In the genomic region with DNA sequence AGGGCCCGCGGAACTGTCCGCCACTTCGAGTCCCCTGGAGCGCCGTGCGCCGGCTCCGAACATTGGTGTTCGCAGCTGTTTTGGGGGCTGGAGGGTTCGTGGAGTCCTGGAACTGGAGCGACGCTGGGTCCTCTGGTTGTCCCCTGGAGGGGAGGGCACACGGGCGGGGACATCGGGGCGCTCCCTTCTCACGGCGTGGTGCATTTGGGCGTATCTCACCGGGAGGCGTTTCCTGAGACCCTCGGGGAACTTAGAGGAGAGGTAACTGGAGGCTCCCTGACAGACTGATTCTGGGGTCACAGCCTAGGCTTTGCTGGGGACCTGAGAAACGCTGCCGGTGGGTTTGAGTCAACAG, we compare ENCODE assay signal across 8 mouse cellular contexts. TPM values are rescaled to one million over a fixed set of nuclear protein-coding genes. Genes with fewer than 3 reads are reported as not detected.
DNase-seq lines count a peak whose midpoint lies in the region; ATAC-seq and TF ChIP-seq lines count a peak whose summit lies in the region.

No protein-coding gene starts in this region.

- TF ChIP-seq EP300 in MEL (IDR thresholded peaks at IDR 0.05; ENCODE audit: low read depth in 1 of 2, low read length in 2 of 2): no peak

- H3K4me1 ChIP-seq in heart, embryonic 15.5 days (replicated peaks): peaks cover 20% of the 10 kb centered on the region
- H3K4me1 ChIP-seq in MEL (ENCODE audit: control insufficient read depth in 1 of 2, insufficient read depth in 2 of 2, low read length in 2 of 2): peaks cover 0 to under 1% of the 10 kb centered on the region in 2 experiments; a peak in 1 of 4 replicates
- peaks cover 14% of the 10 kb centered on the region for H3K4me1 ChIP-seq in hindbrain, embryonic 12.5 days
- peaks cover 16% of the 10 kb centered on the region for H3K4me1 ChIP-seq in midbrain, embryonic 12.5 days

- WGBS in heart, embryonic 15.5 days: under 1% methylated on average over 25 of the region's 25 CpGs
- WGBS in hindbrain, embryonic 12.5 days: under 1% methylated on average over 25 of the region's 25 CpGs
- WGBS in midbrain, embryonic 12.5 days: 2% methylated on average over 25 of the region's 25 CpGs

- TF ChIP-seq RAD21 in MEL (IDR thresholded peaks at IDR 0.05; ENCODE audit: low read depth, low read length): no peak

- H3K9me3 ChIP-seq in heart, embryonic 15.5 days (replicated peaks): no peaks in the 10 kb centered on the region
- H3K9me3 ChIP-seq in MEL (replicated peaks; ENCODE audit: insufficient read depth, low read length): no peaks in the 10 kb centered on the region
- H3K9me3 ChIP-seq in hindbrain, embryonic 12.5 days (replicated peaks): no peaks in the 10 kb centered on the region
- no peaks in the 10 kb centered on the region for H3K9me3 ChIP-seq in midbrain, embryonic 12.5 days

- H3K9ac ChIP-seq in heart, embryonic 15.5 days: peak overlapping the region; percentile 80
- H3K9ac ChIP-seq in MEL (ENCODE audit: control insufficient read depth, low read depth, low read length, poor library complexity, severe bottlenecking): peak overlapping the region; percentile 67
- peak overlapping the region; percentile 63 for H3K9ac ChIP-seq in hindbrain, embryonic 12.5 days
- 0 out of 2 replicates have a peak overlapping the region, but pooled peaks have one; percentile 46 for H3K9ac ChIP-seq in midbrain, embryonic 12.5 days (replicated peaks)

- TF ChIP-seq POLR2A in MEL (IDR thresholded peaks at IDR 0.05; ENCODE audit: control insufficient read depth in 1 of 2, insufficient read depth in 1 of 2, low read depth in 1 of 2, low read length in 2 of 2, poor library complexity in 1 of 2): no peak

- H3K4me2 ChIP-seq in heart, embryonic 15.5 days: peak overlapping the region; percentile 95
- H3K4me2 ChIP-seq in hindbrain, embryonic 12.5 days (replicated peaks): peak overlapping the region; percentile 82
- H3K4me2 ChIP-seq in midbrain, embryonic 12.5 days (replicated peaks): peak overlapping the region; percentile 91

- ATAC-seq in heart, embryonic 15.5 days (replicated peaks; ENCODE audit: insufficient number of reproducible peaks, insufficient read depth, low FRiP score, low read depth): peak; percentile 11; the same call in 1 of the 2 replicates
- ATAC-seq in hindbrain, embryonic 12.5 days (ENCODE audit: low FRiP score): no peak
- no peak for ATAC-seq in midbrain, embryonic 12.5 days (ENCODE audit: low FRiP score, low read depth)
- no peak for ATAC-seq in cerebellum, adult (ENCODE audit: insufficient number of reproducible peaks, low FRiP score, low TSS enrichment)

- peak overlapping the region; percentile 73 for H3K4me3 ChIP-seq in heart, embryonic 15.5 days
- H3K4me3 ChIP-seq in MEL (ENCODE audit: control insufficient read depth in 1 of 2, insufficient read depth in 1 of 2, low read depth in 2 of 2, low read length in 2 of 2): peak overlapping the region; percentile 69 to 86
- peak overlapping the region; percentile 65 for H3K4me3 ChIP-seq in hindbrain, embryonic 12.5 days
- H3K4me3 ChIP-seq in midbrain, embryonic 12.5 days: peak overlapping the region; percentile 58

- peak overlapping the region; percentile 97 for H3K27ac ChIP-seq in heart, embryonic 15.5 days
- no peak overlapping the region for H3K27ac ChIP-seq in MEL (ENCODE audit: control insufficient read depth, low read depth, low read length)
- no peak overlapping the region for H3K27ac ChIP-seq in hindbrain, embryonic 12.5 days
- no peak overlapping the region for H3K27ac ChIP-seq in midbrain, embryonic 12.5 days (replicated peaks)

- DNase-seq in heart, postnatal 25 days (ENCODE audit: low spot score): no peak
- no peak for DNase-seq in MEL (ENCODE audit: low read depth, low spot score)
- no peak for DNase-seq in B cell, adult 2 months
- DNase-seq in thymus, adult 18-20 months: no peak

- no peak for TF ChIP-seq CTCF in MEL (IDR thresholded peaks at IDR 0.05 in 2 of 3, conservative IDR thresholded peaks at IDR 0.05 in 1 of 3; ENCODE audit: control insufficient read depth in 1 of 3, insufficient read depth in 1 of 3, low read depth in 2 of 3, low read length in 3 of 3, poor library complexity in 1 of 3, severe bottlenecking in 1 of 3)

- no peaks in the 10 kb centered on the region for H3K79me2 ChIP-seq in MEL (ENCODE audit: control insufficient read depth, insufficient read depth, low read length, poor library complexity)

- no peaks in the 10 kb centered on the region for H3K36me3 ChIP-seq in heart, embryonic 15.5 days
- no peaks in the 10 kb centered on the region for H3K36me3 ChIP-seq in MEL (ENCODE audit: control insufficient read depth in 1 of 2, insufficient read depth in 2 of 2, low read length in 2 of 2)
- H3K36me3 ChIP-seq in hindbrain, embryonic 12.5 days: no peaks in the 10 kb centered on the region
- H3K36me3 ChIP-seq in midbrain, embryonic 12.5 days: no peaks in the 10 kb centered on the region

- intact Hi-C loops in heart, postnatal 25 days (cut with DNase I): loop anchor here (5.0 kb wide), 1 partner anchor 76 kb away; the partner anchor contains the start of gene Cdpf1

- H3K27me3 ChIP-seq in heart, embryonic 15.5 days: peaks cover 56% of the 10 kb centered on the region
- peaks cover 0 to 1% of the 10 kb centered on the region in 2 experiments; a peak in 2 of 4 replicates for H3K27me3 ChIP-seq in MEL (ENCODE audit: control insufficient read depth in 1 of 2, insufficient read depth in 2 of 2, low read length in 2 of 2)
- peaks cover 77% of the 10 kb centered on the region for H3K27me3 ChIP-seq in hindbrain, embryonic 12.5 days
- peaks cover 80% of the 10 kb centered on the region for H3K27me3 ChIP-seq in midbrain, embryonic 12.5 days

TF ChIP-seq in MEL, 35 proteins besides CTCF, POLR2A, EP300 and RAD21:
- TF ChIP-seq MXI1 (IDR thresholded peaks at IDR 0.05; ENCODE audit: low read depth, low read length): no peak
TF ChIP-seq in MEL: peak in this region for 0.

RNA-seq across cellular contexts. Expression of gene Ppara, which starts 1.0 kb away (rescaled TPM):
- polyA plus RNA-seq in heart, embryonic 15.5 days (2015; fragmentation: Nextera tagmentation; extraction: Ambion mirVana): 15.1 and 20.5 TPM in 2 replicates
- total RNA-seq in heart, postnatal 25 days (2021): 10 to 100 TPM; 44.7 to 58.8 TPM
- 0.27 and 0.29 TPM in 2 replicates for total RNA-seq in MEL (2012; rRNA removed)
- under 1 TPM in 1 of 2 experiments, not detected in 1; 0.78 TPM for polyA plus RNA-seq in MEL (2012; ENCODE audit: insufficient read depth in 1 of 2, insufficient read length in 2 of 2, low read depth in 1 of 2, low replicate concordance in 2 of 2, missing spikeins in 1 of 2)
- polyA plus RNA-seq in hindbrain, embryonic 12.5 days (2016; fragmentation: Nextera tagmentation; extraction: Ambion mirVana): 1.0 and 1.1 TPM in 2 replicates
- 0.75 and 0.79 TPM in 2 replicates for polyA plus RNA-seq in midbrain, embryonic 12.5 days (2016; fragmentation: Nextera tagmentation; extraction: Ambion mirVana)
